Mouse (Mus musculus) ZHBTc4 (cell line): ENCODE measurements at regions not wholly inside any gene's neighbourhood (a gene's known extent, or its start where the extent isn't known, plus 50 kb on each side); places are given as distances from the start of the nearest gene placed in this dataset.
A peak's percentile ranks its signal among the peaks of the same experiment; 100 is the strongest.
"Not testable (repeated sequence)": the region's sequence is repeated elsewhere in the genome, so short reads cannot be mapped to it uniquely, and the experiment has no call there.

Source experiments
- DNase-seq: peaks from one replicate; pipeline ENCODE4 v3.0.0-alpha.2; 2011; ENCODE audit warnings: low read depth, low spot score

GRCm38 (mm10) chr8:19588715-19589114 lies 93.8 kb downstream of the Defb7 start:
- DNase-seq = peak; percentile 77

GRCm38 (mm10) chr8:19601542-19601941 lies 106.6 kb downstream of the Defb7 start:
- DNase-seq = not testable (repeated sequence)

GRCm38 (mm10) chr8:19606586-19606985 lies 111.7 kb downstream of the Defb7 start:
- no peak for DNase-seq

- no peak for DNase-seq
Measured at GRCm38 (mm10) chr8:19627514-19627913, 101.9 kb upstream of the 4930467E23Rik start.

- DNase-seq = peak; percentile 64
Measured at GRCm38 (mm10) chr8:19648591-19648990, 80.8 kb upstream of the 4930467E23Rik start.
